Mouse (Mus musculus): Measurements from ENCODE around the gene E2f6. TPM values are rescaled to one million over a fixed set of nuclear protein-coding genes. Genes with fewer than 3 reads are reported as not detected.
A peak's percentile ranks its signal among the peaks of the same experiment; 100 is the strongest.

E2f6 gene
- total and polyA plus RNA-seq, 3 experiments = 9.3 to 36.1 (median 20.0) TPM

DNA sequence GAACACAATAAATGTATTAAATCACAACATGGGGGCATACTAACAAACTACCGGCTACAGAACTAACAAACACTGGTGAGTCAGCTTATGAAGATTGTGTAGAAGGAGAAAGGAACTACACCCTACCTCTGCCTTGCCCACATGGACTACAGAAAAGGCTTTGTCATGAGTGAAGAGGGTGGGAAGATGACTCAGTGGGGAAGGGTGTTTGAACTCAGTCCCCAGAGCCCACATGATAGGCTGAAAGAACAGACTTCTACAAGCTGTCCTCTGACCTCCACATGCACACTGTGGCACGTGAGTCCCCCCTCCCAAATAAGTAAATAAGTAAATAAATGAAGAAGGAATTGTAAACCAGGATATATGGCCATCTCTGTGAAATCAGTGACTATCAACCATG is 31.6 kb upstream of the E2f6 start:
- DNase-seq (ENCODE audit: extremely low read depth) = no peak
- peaks cover 0 to 7% of the 10 kb centered on the region in 2 experiments; a peak in 1 of 4 replicates for H3K4me1 ChIP-seq (ENCODE audit: control insufficient read depth in 1 of 2, insufficient read depth in 2 of 2)
- no peaks in the 10 kb centered on the region for H3K27me3 ChIP-seq (replicated peaks)
- no peak overlapping the region for H3K4me3 ChIP-seq (replicated peaks in 1 of 3; ENCODE audit: low read depth in 2 of 3, low read length in 2 of 3, poor library complexity in 1 of 3)
- no peaks in the 10 kb centered on the region for H3K36me3 ChIP-seq (replicated peaks in 1 of 2; ENCODE audit: control insufficient read depth in 1 of 2, insufficient read depth in 1 of 2, low read length in 1 of 2)
- no peak overlapping the region for H3K9ac ChIP-seq (ENCODE audit: insufficient read depth, low read depth)
- H3K4me2 ChIP-seq (ENCODE audit: insufficient read depth, low read depth, poor library complexity, severe bottlenecking) = no peak overlapping the region
- TF ChIP-seq ZKSCAN1 (IDR thresholded peaks at IDR 0.05; ENCODE audit: borderline replicate concordance, low read depth, low read length) (no peak), BHLHE40 (IDR thresholded peaks at IDR 0.05; ENCODE audit: low read depth, low read length) (0 out of 2 replicates have a peak, but pooled peaks have one; percentile 13), POLR2A (IDR thresholded peaks at IDR 0.05; ENCODE audit: low read depth, low read length) (no peak)
- dilution Hi-C loops (cut with MboI; ENCODE audit: extremely low pct_ligation_motif_present, extremely low pct_unique_long_range_greater_than_20kb, low sequenced_read_pairs) (no loop called here), in situ Hi-C loops (cut with MboI; ENCODE audit: low pct_ligation_motif_present, low pct_unique_long_range_greater_than_20kb, low sequenced_read_pairs) (no loop called here)
- H3K9me3 ChIP-seq (replicated peaks; ENCODE audit: low read length) = no peaks in the 10 kb centered on the region
- H3K79me2 ChIP-seq (replicated peaks; ENCODE audit: control insufficient read depth, extremely low read depth, insufficient read depth, poor library complexity, severe bottlenecking) = no peaks in the 10 kb centered on the region
- H3K27ac ChIP-seq (ENCODE audit: insufficient read depth, low read depth) = no peak overlapping the region

DNA sequence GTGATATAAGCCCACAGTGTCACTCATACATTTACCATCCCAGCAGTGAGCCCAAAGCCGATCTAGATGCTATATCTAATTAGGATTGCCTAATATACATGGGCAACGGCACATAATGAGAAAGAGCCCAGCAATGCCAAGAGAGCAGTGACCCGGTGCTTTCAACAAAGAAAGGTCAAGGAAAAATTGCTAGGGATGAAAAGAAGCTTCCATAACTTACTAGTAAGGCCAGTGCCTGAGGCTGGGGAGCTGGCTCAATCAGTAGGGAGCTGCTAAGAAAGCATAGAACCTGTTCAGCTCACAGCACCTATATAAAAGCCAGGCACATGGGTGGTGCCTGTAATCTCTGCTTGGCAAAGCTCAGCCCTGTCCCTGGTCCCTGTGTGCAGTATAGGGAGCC is 30.4 kb upstream of the E2f6 start:
- Histone ChIP-seq H3K4me1 (ENCODE audit: control insufficient read depth in 1 of 2, insufficient read depth in 2 of 2) (peaks cover 0 to 7% of the 10 kb centered on the region in 2 experiments; a peak in 1 of 4 replicates), H3K27me3 (replicated peaks) (no peaks in the 10 kb centered on the region)
- dilution Hi-C loops (cut with MboI; ENCODE audit: extremely low pct_ligation_motif_present, extremely low pct_unique_long_range_greater_than_20kb, low sequenced_read_pairs) = no loop called here

DNA sequence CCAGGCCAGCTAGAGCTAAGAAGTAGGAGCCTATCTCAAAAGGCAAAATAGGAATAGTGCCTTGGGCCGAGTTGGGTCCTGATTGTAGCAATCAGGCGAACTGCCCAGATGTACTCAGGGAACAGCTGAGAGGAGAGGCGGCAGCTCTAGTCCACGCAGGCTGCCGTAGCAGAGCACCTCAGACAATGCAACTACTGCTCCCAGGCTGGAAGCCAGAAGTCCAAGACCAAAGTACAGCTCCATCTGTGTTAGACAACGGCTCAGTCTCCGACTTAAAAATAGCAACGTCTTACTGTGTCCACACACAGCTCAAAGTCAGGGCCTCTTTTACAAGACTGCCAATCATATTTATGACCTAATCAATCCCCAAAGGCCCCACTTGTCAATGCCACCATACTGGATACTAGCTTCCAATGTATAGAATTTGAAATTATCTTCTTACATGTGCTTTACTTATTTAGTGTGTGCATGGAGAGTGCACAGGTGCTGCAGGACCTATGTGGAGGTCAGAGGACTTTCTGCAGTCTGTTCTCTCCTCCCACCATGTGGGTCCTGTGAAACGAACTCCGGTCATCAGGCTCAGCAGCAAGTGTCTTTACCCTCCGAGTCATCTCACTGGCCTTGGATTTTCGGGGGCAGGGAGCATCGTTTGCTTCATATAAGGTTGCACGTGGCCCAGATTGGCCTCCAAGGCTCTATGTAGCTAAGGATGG is 29.6 kb upstream of the E2f6 start:
- dilution Hi-C loops (cut with MboI; ENCODE audit: extremely low pct_ligation_motif_present, extremely low pct_unique_long_range_greater_than_20kb, low sequenced_read_pairs) (no loop called here), in situ Hi-C loops (cut with MboI; ENCODE audit: low pct_ligation_motif_present, low pct_unique_long_range_greater_than_20kb, low sequenced_read_pairs) (no loop called here)
- no peaks in the 10 kb centered on the region for H3K9me3 ChIP-seq (replicated peaks; ENCODE audit: low read length)
- DNase-seq (ENCODE audit: extremely low read depth) = no peak
- TF ChIP-seq MAFK (IDR thresholded peaks at IDR 0.05; ENCODE audit: insufficient replicate concordance, low read length) = no peak
- TF ChIP-seq UBTF (IDR thresholded peaks at IDR 0.05; ENCODE audit: low read depth, low read length) = no peak
- no peak for TF ChIP-seq RCOR1 (conservative IDR thresholded peaks at IDR 0.05; ENCODE audit: low read depth, low read length)
- no peak for TF ChIP-seq E2F4 (IDR thresholded peaks at IDR 0.05; ENCODE audit: insufficient replicate concordance, low read depth, low read length)
- TF ChIP-seq CTCF (conservative IDR thresholded peaks at IDR 0.05 in 1 of 2, IDR thresholded peaks at IDR 0.05 in 1 of 2; ENCODE audit: low read depth in 2 of 2, low read length in 2 of 2) = no peak
- TF ChIP-seq CHD2 (IDR thresholded peaks at IDR 0.05; ENCODE audit: low read length) = no peak
- no peak for TF ChIP-seq BHLHE40 (IDR thresholded peaks at IDR 0.05; ENCODE audit: low read depth, low read length)
- TF ChIP-seq CHD1 (IDR thresholded peaks at IDR 0.05; ENCODE audit: low read depth, low read length) = no peak
- TF ChIP-seq POLR2AphosphoS2 (IDR thresholded peaks at IDR 0.05; ENCODE audit: low read depth, low read length) = no peak
- no peak for TF ChIP-seq SMC3 (IDR thresholded peaks at IDR 0.05; ENCODE audit: low read depth, low read length)
- no peak for TF ChIP-seq KAT2A (IDR thresholded peaks at IDR 0.05; ENCODE audit: insufficient replicate concordance, low read length)
- TF ChIP-seq POLR2A (IDR thresholded peaks at IDR 0.05; ENCODE audit: low read depth, low read length) = no peak
- TF ChIP-seq NELFE (IDR thresholded peaks at IDR 0.05; ENCODE audit: low read depth, low read length) = no peak
- no peak for TF ChIP-seq USF2 (conservative IDR thresholded peaks at IDR 0.05; ENCODE audit: low read depth, low read length)
- no peak for TF ChIP-seq ELF1 (IDR thresholded peaks at IDR 0.05; ENCODE audit: low read depth, low read length)
- no peak for TF ChIP-seq MYC (IDR thresholded peaks at IDR 0.05; ENCODE audit: low read depth, low read length)
- no peak for TF ChIP-seq ETS1 (conservative IDR thresholded peaks at IDR 0.05; ENCODE audit: low read depth, low read length)
- TF ChIP-seq JUND (conservative IDR thresholded peaks at IDR 0.05; ENCODE audit: low read depth, low read length) = no peak
- TF ChIP-seq ZNF384 (IDR thresholded peaks at IDR 0.05; ENCODE audit: low read depth, low read length) = no peak
- no peaks in the 10 kb centered on the region for H3K79me2 ChIP-seq (replicated peaks; ENCODE audit: control insufficient read depth, extremely low read depth, insufficient read depth, poor library complexity, severe bottlenecking)
- no peaks in the 10 kb centered on the region for H3K27me3 ChIP-seq (replicated peaks)
- H3K4me3 ChIP-seq (replicated peaks in 1 of 3; ENCODE audit: low read depth in 2 of 3, low read length in 2 of 3, poor library complexity in 1 of 3) = no peak overlapping the region
- H3K36me3 ChIP-seq (replicated peaks in 1 of 2; ENCODE audit: control insufficient read depth in 1 of 2, insufficient read depth in 1 of 2, low read length in 1 of 2) = no peaks in the 10 kb centered on the region
- H3K9ac ChIP-seq (ENCODE audit: insufficient read depth, low read depth) = no peak overlapping the region
- peaks cover 0 to 7% of the 10 kb centered on the region in 2 experiments; a peak in 1 of 4 replicates for H3K4me1 ChIP-seq (ENCODE audit: control insufficient read depth in 1 of 2, insufficient read depth in 2 of 2)
- H3K27ac ChIP-seq (ENCODE audit: insufficient read depth, low read depth) = no peak overlapping the region
- H3K4me2 ChIP-seq (ENCODE audit: insufficient read depth, low read depth, poor library complexity, severe bottlenecking) = no peak overlapping the region

More for the DNA sequence above, 30.4 kb upstream of the E2f6 start:
- DNase-seq (ENCODE audit: extremely low read depth) = no peak
- in situ Hi-C loops (cut with MboI; ENCODE audit: low pct_ligation_motif_present, low pct_unique_long_range_greater_than_20kb, low sequenced_read_pairs) = no loop called here
- Histone ChIP-seq H3K79me2 (replicated peaks; ENCODE audit: control insufficient read depth, extremely low read depth, insufficient read depth, poor library complexity, severe bottlenecking) (no peaks in the 10 kb centered on the region), H3K9me3 (replicated peaks; ENCODE audit: low read length) (no peaks in the 10 kb centered on the region), H3K4me2 (ENCODE audit: insufficient read depth, low read depth, poor library complexity, severe bottlenecking) (no peak overlapping the region), H3K27ac (ENCODE audit: insufficient read depth, low read depth) (no peak overlapping the region), H3K4me3 (replicated peaks in 1 of 3; ENCODE audit: low read depth in 2 of 3, low read length in 2 of 3, poor library complexity in 1 of 3) (no peak overlapping the region), H3K9ac (ENCODE audit: insufficient read depth, low read depth) (no peak overlapping the region), H3K36me3 (replicated peaks in 1 of 2; ENCODE audit: control insufficient read depth in 1 of 2, insufficient read depth in 1 of 2, low read length in 1 of 2) (no peaks in the 10 kb centered on the region)
- TF ChIP-seq KAT2A (IDR thresholded peaks at IDR 0.05; ENCODE audit: insufficient replicate concordance, low read length) (no peak), ZMIZ1 (IDR thresholded peaks at IDR 0.05; ENCODE audit: low read depth, low read length) (no peak), RAD21 (IDR thresholded peaks at IDR 0.05; ENCODE audit: low read depth, low read length) (no peak), MAZ (IDR thresholded peaks at IDR 0.05; ENCODE audit: low read depth, low read length) (no peak), SMC3 (IDR thresholded peaks at IDR 0.05; ENCODE audit: low read depth, low read length) (no peak), RCOR1 (conservative IDR thresholded peaks at IDR 0.05; ENCODE audit: low read depth, low read length) (no peak), MEF2A (IDR thresholded peaks at IDR 0.05; ENCODE audit: borderline replicate concordance, low read depth, low read length) (no peak), POLR2A (IDR thresholded peaks at IDR 0.05; ENCODE audit: low read depth, low read length) (no peak), ZNF384 (IDR thresholded peaks at IDR 0.05; ENCODE audit: low read depth, low read length) (no peak), USF1 (IDR thresholded peaks at IDR 0.05; ENCODE audit: low read depth, low read length) (no peak), SIN3A (IDR thresholded peaks at IDR 0.05; ENCODE audit: low read length) (no peak)
